Mouse (Mus musculus) Patski (cell line): ENCODE results near the gene Mtg2. TPM values are rescaled to one million over a fixed set of nuclear protein-coding genes. Genes with fewer than 3 reads are reported as not detected.

Experiments used
- ATAC-seq: fragments of 100-300 bp; one replicate; pipeline ENCODE4 v1.8.0; 2021
- CTCF ChIA-PET: fragments of 350-600 bp; sonication (Branson Sonifier 250); formaldehyde crosslinking; loops from one replicate; lab custom pipeline; 2022; ENCODE audit warnings: inconsistent platforms; lab: Charles Lee
- POLR2A ChIA-PET: fragments of 350-600 bp; sonication (Branson Sonifier 250); formaldehyde crosslinking; loops from one replicate; lab custom pipeline; 2022; ENCODE audit warnings: antibody characterized with exemption, inconsistent platforms; lab: Charles Lee
- DNase-seq: peaks from one replicate; pipeline ENCODE4 v3.0.0-alpha.2; 2011; ENCODE audit warnings: low read depth, low spot score
- H3K27me3 ChIP-seq: fragments of 371-371 bp; one replicate; pipeline ENCODE4 v1.5.1; 2021
- CTCF ChIP-seq: fragments of 100-300 bp; IDR thresholded peaks from one replicate; pipeline ENCODE4 v1.5.1; 2021
- in situ Hi-C: fragments of 300-500 bp; cut with MboI; formaldehyde crosslinking; loops from 3 replicates; pipeline ENCODE4 v1.11.1; 2018; ENCODE audit warnings: low pct_unique_long_range_greater_than_20kb, mixed read lengths
- polyA plus RNA-seq: library from polyadenylated mRNA; unstranded; gene quantifications from one replicate; pipeline ENCODE4 v1.2.3, GENCODE M21; 2021

Gene Mtg2
- polyA plus RNA-seq, 1 experiment from 2014 or later, result 22.4 TPM

- POLR2A ChIA-PET, result no interaction called here
- peak; percentile 61 for ATAC-seq
- DNase-seq, result no peak
- H3K27me3 ChIP-seq, result no peaks in the 10 kb centered on the region
- CTCF ChIA-PET, result interaction anchor here (0.6 to 3.2 kb wide), 23 partner anchors 11 to 135 kb away, joined by 3 to 47 read pairs (median 4); no protein-coding TSS in a partner anchor
- no peak for TF ChIP-seq CTCF
- in situ Hi-C loops, result no loop called here
Measured at GRCm38 (mm10) chr2:180050986-180051385, 19.4 kb upstream of the Mtg2 start.

GRCm38 (mm10) chr2:180051986-180052733 is 18.2 kb upstream of the Mtg2 start:
- no peak for ATAC-seq

GRCm38 (mm10) chr2:180053001-180053400 is 17.4 kb upstream of the Mtg2 start:
- no peaks in the 10 kb centered on the region for H3K27me3 ChIP-seq
- in situ Hi-C loops, result no loop called here
- no peak for DNase-seq
- ChIA-PET POLR2A (no interaction called here), CTCF (interaction anchor here (2.5 kb wide), 1 partner anchor 132 kb away, joined by 7 read pairs; no protein-coding TSS in a partner anchor)
- no peak for TF ChIP-seq CTCF
- ATAC-seq, result no peak

More at GRCm38 (mm10) chr2:180051986-180052733, 18.2 kb upstream of the Mtg2 start:
- no peak for TF ChIP-seq CTCF
- DNase-seq, result no peak
- ChIA-PET POLR2A (interaction anchor here (0.6 kb wide), 1 partner anchor 19 kb away, joined by 3 read pairs; no protein-coding TSS in a partner anchor), CTCF (interaction anchor here (1.0 to 3.2 kb wide), 13 partner anchors 10 to 136 kb away, joined by 3 to 47 read pairs (median 5); no protein-coding TSS in a partner anchor)
- in situ Hi-C loops, result no loop called here
- no peaks in the 10 kb centered on the region for H3K27me3 ChIP-seq

GRCm38 (mm10) chr2:180063338-180064131 is 6.9 kb upstream of the Mtg2 start:
- no peak for TF ChIP-seq CTCF
- DNase-seq, result no peak
- no peaks in the 10 kb centered on the region for H3K27me3 ChIP-seq
- ChIA-PET POLR2A (interaction anchor here (0.6 kb wide), 1 partner anchor 83 kb away, joined by 3 read pairs; no protein-coding TSS in a partner anchor), CTCF (interaction anchor here (0.9 to 5.7 kb wide), 2 partner anchors 12 to 150 kb away, joined by 3 to 23 read pairs; no protein-coding TSS in a partner anchor)
- ATAC-seq, result no peak
- in situ Hi-C loops, result no loop called here

GRCm38 (mm10) chr2:180069770-180070480 is 463 bp upstream of the Mtg2 start:
- TF ChIP-seq CTCF, result no peak
- ChIA-PET CTCF (interaction anchor here (1.2 to 1.4 kb wide), 2 partner anchors 10 to 13 kb away, joined by 3 to 5 read pairs; no protein-coding TSS in a partner anchor), POLR2A (interaction anchor here (1.0 to 1.7 kb wide), 6 partner anchors 9 to 50 kb away, joined by 3 to 6 read pairs (median 4); partner anchors contain the start of gene Osbpl2)
- H3K27me3 ChIP-seq, result no peaks in the 10 kb centered on the region
- no peak for DNase-seq
- in situ Hi-C loops, result loop anchor here (10.0 kb wide), 2 partner anchors 55 to 185 kb away; partner anchors contain the start of gene Rps21
- ATAC-seq, result no peak

GRCm38 (mm10) chr2:180071671-180072070 is 1.3 kb downstream of the Mtg2 start:
- TF ChIP-seq CTCF, result no peak

GRCm38 (mm10) chr2:180072886-180073285 is 2.5 kb downstream of the Mtg2 start:
- no peak for DNase-seq
- TF ChIP-seq CTCF, result no peak
- CTCF ChIA-PET, result no interaction called here
- POLR2A ChIA-PET, result no interaction called here
- no peaks in the 10 kb centered on the region for H3K27me3 ChIP-seq
- in situ Hi-C loops, result loop anchor here (10.0 kb wide), 2 partner anchors 52 to 182 kb away; partner anchors contain the start of gene Rps21
- no peak for ATAC-seq

More at GRCm38 (mm10) chr2:180071671-180072070, 1.3 kb downstream of the Mtg2 start:
- CTCF ChIA-PET, result interaction anchor here (1.4 kb wide), 2 partner anchors 8 to 17 kb away, joined by 3 to 5 read pairs; no protein-coding TSS in a partner anchor
- DNase-seq (no peak), ATAC-seq (no peak)
- POLR2A ChIA-PET, result interaction anchor here (0.9 to 1.7 kb wide), 2 partner anchors 9 to 48 kb away, joined by 3 to 6 read pairs; partner anchors contain the start of gene Osbpl2
- in situ Hi-C loops, result loop anchor here (10.0 kb wide), 2 partner anchors 53 to 183 kb away; partner anchors contain the start of gene Rps21
- H3K27me3 ChIP-seq, result no peaks in the 10 kb centered on the region

GRCm38 (mm10) chr2:180077622-180078021 is 7.2 kb downstream of the Mtg2 start:
- ATAC-seq (no peak), DNase-seq (no peak)
- POLR2A ChIA-PET, result no interaction called here
- no peaks in the 10 kb centered on the region for H3K27me3 ChIP-seq
- in situ Hi-C loops, result loop anchor here (10.0 kb wide), 2 partner anchors 47 to 177 kb away; partner anchors contain the start of gene Rps21
- CTCF ChIA-PET, result interaction anchor here (1.0 kb wide), 1 partner anchor 38 kb away, joined by 3 read pairs; no protein-coding TSS in a partner anchor
- TF ChIP-seq CTCF, result no peak

- DNase-seq (peak; percentile 58), ATAC-seq (peak; percentile 58)
- POLR2A ChIA-PET, result interaction anchor here (0.8 to 0.9 kb wide), 2 partner anchors 8 to 10 kb away, joined by 3 to 4 read pairs; partner anchors contain the start of gene Mtg2
- no peaks in the 10 kb centered on the region for H3K27me3 ChIP-seq
- in situ Hi-C loops, result no loop called here
- no peak for TF ChIP-seq CTCF
- CTCF ChIA-PET, result interaction anchor here (0.7 to 2.2 kb wide), 11 partner anchors 10 to 92 kb away, joined by 3 to 7 read pairs (median 3); partner anchors contain the start of gene Mtg2
Measured at GRCm38 (mm10) chr2:180080680-180081079, 10.3 kb downstream of the Mtg2 start.
